Mouse (Mus musculus) midbrain, embryonic 16.5 days (tissue): Measurements from ENCODE around the gene Mr1. TPM values are rescaled to one million over a fixed set of nuclear protein-coding genes. Genes with fewer than 3 reads are reported as not detected.

Experiments used
- ATAC-seq: fragments of 200-750 bp; cut with Nextera tagmentation; 2 replicates; pipeline ENCODE4 v1.8.0; 2017; ENCODE audit warnings: moderate TSS enrichment
- H3K27ac ChIP-seq: fragments of 300-500 bp; sonication (generic); 2 replicates; pipeline ENCODE4 v1.5.1; 2014; ENCODE audit warnings: mild to moderate bottlenecking, low read length, mixed read lengths
- H3K27me3 ChIP-seq: fragments of 300-500 bp; sonication (generic); 2 replicates; pipeline ENCODE4 v1.6.1; 2014; ENCODE audit warnings: low read depth, low read length, mixed read lengths; ENCODE audit not compliant: control insufficient read depth, insufficient read depth
- H3K36me3 ChIP-seq: fragments of 300-500 bp; sonication (generic); 2 replicates; pipeline ENCODE4 v1.6.1; 2014; ENCODE audit warnings: mild to moderate bottlenecking, low read length, moderate library complexity, mixed read lengths; ENCODE audit not compliant: control insufficient read depth, insufficient read depth
- H3K4me1 ChIP-seq: fragments of 300-500 bp; sonication (generic); 2 replicates; pipeline ENCODE4 v1.6.1; 2014; ENCODE audit warnings: mild to moderate bottlenecking, low read length, mixed read lengths; ENCODE audit not compliant: control insufficient read depth, insufficient read depth
- H3K4me2 ChIP-seq: fragments of 300-500 bp; sonication (generic); 2 replicates; pipeline ENCODE4 v1.6.1; 2014; ENCODE audit warnings: mild to moderate bottlenecking, low read length, mixed read lengths
- H3K4me3 ChIP-seq: fragments of 300-500 bp; sonication (generic); 2 replicates; pipeline ENCODE4 v1.5.1; 2014; ENCODE audit warnings: low read depth, mild to moderate bottlenecking, low read length, moderate library complexity, mixed read lengths
- H3K9ac ChIP-seq: fragments of 300-500 bp; sonication (generic); 2 replicates; pipeline ENCODE4 v1.6.1; 2014; ENCODE audit warnings: low read depth, low read length, mixed read lengths
- H3K9me3 ChIP-seq: fragments of 300-500 bp; sonication (generic); replicated peaks from 2 replicates; pipeline ENCODE4 v1.6.1; 2014; ENCODE audit warnings: mild to moderate bottlenecking, low read length, mixed read lengths; ENCODE audit not compliant: control insufficient read depth, poor library complexity, severe bottlenecking
- WGBS: fragments of 180-500 bp; shearing (Covaris S2); extraction: QIAGEN DNeasy Blood & Tissue Kit; methylation state at CpG from one replicate; pipeline ENCODE4 v1.1.7; 2014; 5-methylcytosine and 5-hydroxymethylcytosine counted together
- polyA plus RNA-seq: library from polyadenylated mRNA; unstranded; fragments of >200 nt; fragmentation: Nextera tagmentation; extraction: Ambion mirVana; gene quantifications from 2 replicates; pipeline ENCODE4 v1.2.1, GENCODE M21; 2015

Gene Mr1
- polyA plus RNA-seq, 1 experiment from 2014 or later, result 1.6 TPM

DNA sequence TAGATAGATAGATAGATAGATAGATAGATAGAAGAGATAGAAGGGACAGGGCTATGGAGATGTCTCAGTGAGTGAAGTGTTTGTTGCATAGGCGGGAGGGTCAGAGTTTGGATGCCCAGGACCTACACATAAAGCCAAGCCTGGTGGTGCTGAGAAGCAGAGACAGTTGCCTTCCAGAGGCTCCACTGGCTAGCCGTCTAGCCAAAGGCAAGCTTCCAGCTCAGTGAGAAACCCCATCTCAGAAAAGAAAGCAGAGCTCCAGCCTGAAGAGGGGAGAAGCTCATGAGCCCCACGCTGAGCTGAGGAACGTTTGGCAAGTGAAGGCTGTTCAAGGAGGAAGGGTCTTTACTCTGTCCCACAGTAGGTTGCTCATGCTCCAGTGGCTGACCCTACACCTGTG, 44.0 kb downstream of the Mr1 start:
- Histone ChIP-seq H3K9me3 (no peaks in the 10 kb centered on the region), H3K4me2 (no peak overlapping the region), H3K27ac (no peak overlapping the region), H3K4me1 (peaks cover 5% of the 10 kb centered on the region), H3K4me3 (no peak overlapping the region), H3K27me3 (no peaks in the 10 kb centered on the region), H3K36me3 (no peaks in the 10 kb centered on the region), H3K9ac (no peak overlapping the region)
- WGBS, result 82% methylated on average over 4 of the region's 4 CpGs
- no peak for ATAC-seq

DNA sequence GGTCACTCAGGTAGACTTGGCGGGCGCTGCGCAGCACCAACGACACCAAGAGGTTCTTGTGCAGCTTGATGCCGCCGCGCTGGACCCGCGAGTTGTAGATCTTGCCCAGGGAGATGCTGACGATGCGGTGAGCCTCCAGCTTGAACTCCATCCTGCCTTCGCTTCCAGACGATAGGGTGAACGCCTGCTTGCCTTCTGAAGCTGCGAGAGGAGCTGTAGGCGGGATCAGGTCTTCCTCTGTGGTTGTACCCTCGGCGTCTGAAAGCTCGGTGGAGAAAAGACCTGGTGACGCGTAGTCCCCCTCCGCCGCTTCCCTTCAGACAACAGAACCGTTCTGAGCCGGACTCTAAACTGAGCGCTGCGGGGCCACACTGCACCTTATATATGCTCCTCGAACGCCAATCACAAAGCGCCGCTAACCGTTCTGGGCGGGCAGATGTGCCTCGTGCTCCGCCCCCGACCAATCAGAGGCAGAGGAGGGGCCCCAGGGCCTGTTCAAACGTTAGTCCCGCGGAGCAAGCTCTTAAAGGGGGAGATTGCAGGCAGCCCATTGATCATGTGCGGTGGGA, 47.2 kb downstream of the Mr1 start, which contains the start of gene Ier5:
Gene Ier5 (minus strand): TSS at position 357 of the 569 bp plus-strand sequence.
- Histone ChIP-seq H3K9me3 (no peaks in the 10 kb centered on the region), H3K4me1 (peaks cover 22% of the 10 kb centered on the region), H3K27me3 (no peaks in the 10 kb centered on the region), H3K36me3 (no peaks in the 10 kb centered on the region), H3K9ac (peak within 1 kb of the TSS; percentile 99), H3K4me3 (peak within 1 kb of the TSS; percentile 96), H3K4me2 (peak within 1 kb of the TSS; percentile 53), H3K27ac (peak within 1 kb of the TSS; percentile 91)
- WGBS, result under 1% methylated on average over 40 of the region's 40 CpGs
- ATAC-seq, result peak; percentile 97

DNA sequence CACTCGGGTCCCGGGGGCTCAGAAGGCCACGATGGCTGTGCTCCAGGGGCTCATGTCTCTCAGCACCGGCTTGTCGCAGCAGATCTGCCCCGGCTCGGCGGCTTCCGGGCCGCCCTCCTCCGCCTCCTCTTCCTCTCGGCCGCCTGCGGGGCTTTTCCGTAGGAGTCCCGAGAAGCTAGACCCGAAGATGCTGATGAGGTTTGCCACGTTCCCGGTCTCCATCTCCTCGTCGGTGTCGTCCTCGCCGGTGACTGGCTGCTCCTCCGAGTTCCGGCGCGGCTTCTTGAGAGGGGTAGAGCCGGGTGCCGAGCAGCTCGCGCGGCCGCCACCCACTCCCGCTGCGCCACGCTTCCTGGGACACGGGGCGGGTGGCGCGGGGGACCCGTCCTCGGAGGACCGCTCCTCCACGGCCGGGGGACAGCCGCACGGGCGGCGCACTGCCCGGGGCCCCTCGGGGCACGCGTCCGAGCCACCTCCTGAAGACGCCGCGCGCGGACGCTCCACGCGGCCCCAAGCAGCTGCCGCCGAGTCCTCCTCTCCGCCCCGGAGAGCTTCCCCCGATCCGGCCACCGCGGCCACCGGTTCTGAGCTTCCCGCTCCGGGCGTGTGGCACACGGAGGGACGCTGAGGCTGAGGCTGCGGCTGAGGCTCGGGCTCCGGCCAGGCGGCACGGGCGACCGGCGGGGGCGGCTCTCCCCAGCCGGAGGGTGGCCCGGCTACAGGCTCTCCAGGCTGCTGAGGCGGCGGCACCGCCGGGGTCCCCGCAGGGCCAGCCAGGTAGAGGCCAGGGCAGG, 47.9 kb downstream of the Mr1 start:
- Histone ChIP-seq H3K4me2 (peak overlapping the region; percentile 53), H3K4me1 (peaks cover 27% of the 10 kb centered on the region), H3K27ac (peak overlapping the region; percentile 91), H3K9me3 (no peaks in the 10 kb centered on the region), H3K36me3 (no peaks in the 10 kb centered on the region), H3K4me3 (peak overlapping the region; percentile 96), H3K9ac (peak overlapping the region; percentile 99), H3K27me3 (no peaks in the 10 kb centered on the region)
- WGBS, result 0% methylated on average over 75 of the region's 93 CpGs
- peak; percentile 69 for ATAC-seq

- 0% methylated on average over 33 of the region's 33 CpGs for WGBS
- ATAC-seq, result no peak
- Histone ChIP-seq H3K9me3 (no peaks in the 10 kb centered on the region), H3K9ac (peak overlapping the region; percentile 99), H3K4me1 (peaks cover 33% of the 10 kb centered on the region), H3K36me3 (no peaks in the 10 kb centered on the region), H3K4me2 (peak overlapping the region; percentile 53), H3K4me3 (peak overlapping the region; percentile 96), H3K27ac (peak overlapping the region; percentile 91), H3K27me3 (no peaks in the 10 kb centered on the region)
These were observed 48.6 kb downstream of the Mr1 start for GRCm38 (mm10) chr1:155097931-155098485.

DNA sequence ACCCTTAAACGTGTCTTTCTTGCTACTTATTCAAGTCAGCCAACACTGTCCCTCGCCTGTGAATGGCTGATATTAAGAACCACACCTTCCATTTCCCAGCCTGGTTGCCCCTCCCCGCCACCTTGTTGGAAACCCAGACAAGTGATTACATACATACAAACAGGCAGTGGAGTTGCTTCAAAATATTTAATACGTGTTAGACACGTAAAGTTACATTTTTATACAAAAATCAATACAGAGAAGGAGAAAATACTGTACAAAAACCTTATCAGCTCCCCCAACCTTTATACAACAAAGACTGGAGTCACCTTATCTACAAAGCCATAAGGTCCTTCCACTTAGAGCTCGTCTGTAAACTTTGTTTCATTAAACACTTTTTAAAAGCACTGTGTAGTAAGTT, 49.3 kb downstream of the Mr1 start:
- peak overlapping the region; percentile 96 for H3K4me3 ChIP-seq
- H3K27ac ChIP-seq, result no peak overlapping the region; the same call in 1 of the 2 replicates
- H3K9ac ChIP-seq, result peak overlapping the region; percentile 99; the same call in 1 of the 2 replicates
- H3K9me3 ChIP-seq, result no peaks in the 10 kb centered on the region
- peaks cover 40% of the 10 kb centered on the region for H3K4me1 ChIP-seq
- H3K27me3 ChIP-seq, result no peaks in the 10 kb centered on the region
- no peak for ATAC-seq
- H3K36me3 ChIP-seq, result no peaks in the 10 kb centered on the region
- H3K4me2 ChIP-seq, result peak overlapping the region; percentile 53
- 26% methylated on average over 6 of the region's 6 CpGs for WGBS

DNA sequence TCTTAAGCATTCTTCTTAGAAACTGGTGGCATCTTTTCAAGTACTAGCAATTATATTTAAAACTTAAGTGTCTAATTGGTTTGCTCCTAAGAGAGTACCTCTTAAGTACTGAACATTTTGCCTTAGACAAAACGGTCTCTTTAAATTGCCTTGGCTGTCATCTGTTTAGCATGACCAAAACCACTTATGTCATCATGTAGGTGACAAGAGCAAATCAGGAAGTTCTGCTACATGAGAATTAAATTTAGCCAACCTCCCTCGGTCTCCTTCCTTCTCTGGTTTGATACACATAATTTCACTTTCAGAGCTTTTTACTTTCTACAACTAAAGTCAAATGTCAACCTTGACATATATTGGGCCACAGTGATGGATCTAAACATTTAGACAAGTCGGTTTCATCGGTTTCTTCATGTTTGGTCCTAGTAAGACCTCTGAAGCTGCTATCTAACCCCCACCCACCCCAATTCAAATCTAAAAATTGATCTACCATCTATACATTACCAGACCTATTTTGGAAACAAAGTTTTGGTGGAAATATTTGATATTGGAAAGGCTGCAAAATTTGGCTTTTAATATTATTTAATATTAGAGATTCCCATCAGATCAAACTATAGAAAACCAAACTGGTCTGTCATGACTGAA, 49.9 kb downstream of the Mr1 start:
- Histone ChIP-seq H3K36me3 (no peaks in the 10 kb centered on the region), H3K9me3 (no peaks in the 10 kb centered on the region), H3K27ac (no peak overlapping the region), H3K4me3 (peak overlapping the region; percentile 96), H3K9ac (no peak overlapping the region), H3K27me3 (no peaks in the 10 kb centered on the region), H3K4me1 (peaks cover 46% of the 10 kb centered on the region), H3K4me2 (peak overlapping the region; percentile 53)
- ATAC-seq, result no peak
- WGBS, result 83% methylated on average over 4 of the region's 4 CpGs

DNA sequence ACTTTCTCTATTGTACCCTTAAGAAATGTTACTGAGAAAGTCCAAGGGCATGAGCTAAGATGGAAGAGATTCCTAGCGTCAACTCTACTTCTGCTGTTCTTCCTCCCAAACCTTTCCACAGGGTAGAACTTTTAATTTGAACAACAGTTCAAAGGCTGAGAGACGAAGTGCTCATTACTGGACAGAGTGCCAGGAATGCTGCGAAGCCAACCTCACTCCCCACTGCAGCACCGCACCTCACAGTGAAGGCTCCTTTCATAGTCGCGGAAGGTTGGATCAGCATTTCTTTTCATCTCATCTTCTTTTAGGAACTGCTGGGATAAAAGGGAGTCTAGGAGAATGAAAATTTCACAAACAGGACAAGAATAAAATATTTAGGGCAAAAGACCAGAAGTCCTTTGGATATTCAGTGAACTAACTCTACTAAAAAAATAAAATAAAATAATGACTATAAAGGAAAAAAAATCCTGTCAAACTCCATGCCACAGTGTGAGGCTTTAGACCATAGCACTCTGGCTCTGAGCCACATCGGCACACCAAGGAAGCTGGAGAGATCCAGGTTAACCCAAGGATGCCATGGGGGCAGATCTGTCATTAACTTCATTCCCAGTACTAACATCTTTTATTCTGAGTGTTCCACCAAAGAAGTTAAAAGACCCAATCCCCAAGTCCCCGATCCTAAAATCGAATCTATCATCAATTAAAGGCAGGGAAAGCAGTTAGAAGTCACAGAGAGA, 52.5 kb downstream of the Mr1 start:
- Histone ChIP-seq H3K4me1 (peaks cover 50% of the 10 kb centered on the region), H3K27me3 (no peaks in the 10 kb centered on the region), H3K36me3 (no peaks in the 10 kb centered on the region), H3K4me2 (no peak overlapping the region), H3K9ac (no peak overlapping the region), H3K9me3 (no peaks in the 10 kb centered on the region), H3K27ac (no peak overlapping the region), H3K4me3 (no peak overlapping the region)
- ATAC-seq, result no peak
- 44% methylated on average over 9 of the region's 9 CpGs for WGBS

GRCm38 (mm10) chr1:155093145-155093791, 53.3 kb downstream of the Mr1 start:
- Histone ChIP-seq H3K27me3 (no peaks in the 10 kb centered on the region), H3K4me1 (peaks cover 50% of the 10 kb centered on the region), H3K4me2 (no peak overlapping the region), H3K36me3 (no peaks in the 10 kb centered on the region), H3K27ac (0 out of 2 replicates have a peak overlapping the region, but pooled peaks have one; percentile 15), H3K4me3 (no peak overlapping the region), H3K9ac (no peak overlapping the region), H3K9me3 (no peaks in the 10 kb centered on the region)
- ATAC-seq, result 0 out of 2 replicates have a peak, but pooled peaks have one; percentile 18
- 27% methylated on average over 4 of the region's 4 CpGs for WGBS
